Mouse (Mus musculus) limb, embryonic 14.5 days (tissue): ENCODE measurements at regions not wholly inside any gene's neighbourhood (a gene's known extent, or its start where the extent isn't known, plus 50 kb on each side); places are given as distances from the start of the nearest gene placed in this dataset.

Source experiments
- ATAC-seq: fragments of 200-750 bp; cut with Nextera tagmentation; 2 replicates; pipeline ENCODE4 v1.8.0; 2017; ENCODE audit warnings: low read depth, moderate number of reproducible peaks, moderate TSS enrichment; ENCODE audit not compliant: low FRiP score
- DNase-seq: peaks from one replicate; pipeline ENCODE4 v3.0.0-alpha.2; 2015; ENCODE audit warnings: low spot score
- H3K27ac ChIP-seq: fragments of 300-500 bp; sonication (generic); replicated peaks from 2 replicates; pipeline ENCODE4 v1.5.1; 2014; ENCODE audit warnings: low read depth, mild to moderate bottlenecking, low read length, moderate library complexity, mixed read lengths
- H3K27me3 ChIP-seq: fragments of 300-500 bp; sonication (generic); 2 replicates; pipeline ENCODE4 v1.6.1; 2014; ENCODE audit warnings: low read length, mixed read lengths; ENCODE audit not compliant: control insufficient read depth, insufficient read depth
- H3K36me3 ChIP-seq: fragments of 300-500 bp; sonication (generic); 2 replicates; pipeline ENCODE4 v1.6.1; 2014; ENCODE audit warnings: mild to moderate bottlenecking, low read length, moderate library complexity, mixed read lengths; ENCODE audit not compliant: control insufficient read depth, insufficient read depth
- H3K4me1 ChIP-seq: fragments of 300-500 bp; sonication (generic); 2 replicates; pipeline ENCODE4 v1.6.1; 2014; ENCODE audit warnings: antibody characterized with exemption, low read length, mixed read lengths; ENCODE audit not compliant: control insufficient read depth, insufficient read depth
- H3K4me2 ChIP-seq: fragments of 300-500 bp; sonication (generic); replicated peaks from 2 replicates; pipeline ENCODE4 v1.6.1; 2014; ENCODE audit warnings: low read depth, mild to moderate bottlenecking, low read length, moderate library complexity; ENCODE audit not compliant: severe bottlenecking
- H3K4me3 ChIP-seq: fragments of 300-500 bp; sonication (generic); replicated peaks from 2 replicates; pipeline ENCODE4 v1.5.1; 2014; ENCODE audit warnings: low read length
- H3K9ac ChIP-seq: fragments of 300-500 bp; sonication (generic); 2 replicates; pipeline ENCODE4 v1.6.1; 2014; ENCODE audit warnings: mild to moderate bottlenecking, low read depth, low read length, moderate library complexity; ENCODE audit not compliant: severe bottlenecking
- H3K9me3 ChIP-seq: fragments of 300-500 bp; sonication (generic); 2 replicates; pipeline ENCODE4 v1.6.1; 2016; ENCODE audit warnings: low read length; ENCODE audit not compliant: control insufficient read depth
- POLR2A ChIP-seq: fragments of 200-500 bp; IDR thresholded peaks from 2 replicates; pipeline ENCODE4 v1.8.0; 2012; ENCODE audit warnings: inconsistent platforms, mild to moderate bottlenecking, moderate library complexity, borderline replicate concordance; ENCODE audit not compliant: insufficient read depth, insufficient read length; ENCODE audit errors: extremely low read depth
- WGBS: fragments of 180-500 bp; shearing (Covaris S2); extraction: QIAGEN DNeasy Blood & Tissue Kit; methylation state at CpG from one replicate; pipeline ENCODE4 v1.1.7; 2014; 5-methylcytosine and 5-hydroxymethylcytosine counted together

- H3K27me3 ChIP-seq, result no peaks in the 10 kb centered on the region
- H3K4me2 ChIP-seq, result no peak overlapping the region
- TF ChIP-seq POLR2A, result no peak
- ATAC-seq, result peak; percentile 50; the same call in 1 of the 2 replicates
- no peak overlapping the region for H3K27ac ChIP-seq
- WGBS, result 22% methylated on average over 6 of the region's 6 CpGs
- no peak overlapping the region for H3K9ac ChIP-seq
- H3K4me3 ChIP-seq, result no peak overlapping the region
- no peaks in the 10 kb centered on the region for H3K9me3 ChIP-seq
- no peaks in the 10 kb centered on the region for H3K36me3 ChIP-seq
- DNase-seq, result peak; percentile 33
- H3K4me1 ChIP-seq, result peaks cover 13% of the 10 kb centered on the region
Observed at GRCm38 (mm10) chr3:149349731-149350130, 359.4 kb upstream of the Adgrl2 start.

GRCm38 (mm10) chr3:149349211-149349697 is 358.9 kb upstream of the Adgrl2 start:
- 26% methylated on average over 9 of the region's 9 CpGs for WGBS
- peaks cover 18% of the 10 kb centered on the region for H3K4me1 ChIP-seq
- no peak overlapping the region for H3K4me2 ChIP-seq
- H3K36me3 ChIP-seq, result no peaks in the 10 kb centered on the region
- no peak overlapping the region for H3K9ac ChIP-seq
- H3K27ac ChIP-seq, result no peak overlapping the region
- ATAC-seq (peak; percentile 69; the same call in 1 of the 2 replicates), DNase-seq (peak; percentile 56)
- H3K27me3 ChIP-seq, result no peaks in the 10 kb centered on the region
- no peak for TF ChIP-seq POLR2A
- no peaks in the 10 kb centered on the region for H3K9me3 ChIP-seq
- no peak overlapping the region for H3K4me3 ChIP-seq

DNA sequence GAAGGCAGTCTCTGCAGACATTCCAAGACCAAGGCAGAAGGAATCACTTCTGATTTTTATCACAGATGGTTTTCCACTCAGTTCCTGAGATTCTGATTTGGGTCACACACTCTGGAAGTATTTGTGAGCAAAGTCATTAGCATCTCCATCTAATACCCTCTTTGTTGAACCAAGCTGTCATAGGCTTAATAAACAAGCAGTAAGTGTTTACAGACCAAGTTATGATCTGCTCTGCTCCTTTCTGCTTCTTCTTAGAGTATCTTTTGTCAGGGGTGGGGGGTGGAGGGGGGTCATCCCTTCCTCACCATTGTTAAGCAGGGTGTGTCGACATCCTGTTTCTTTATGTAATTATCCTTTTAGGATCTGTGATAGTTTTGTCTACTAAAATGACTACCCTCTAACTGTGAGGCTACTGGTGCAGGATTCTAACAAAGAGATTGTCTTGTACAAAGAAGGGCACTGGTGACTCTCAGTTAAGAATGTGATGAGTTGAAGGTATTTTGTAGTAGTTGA is 358.2 kb upstream of the Adgrl2 start:
- no peak for TF ChIP-seq POLR2A
- no peaks in the 10 kb centered on the region for H3K36me3 ChIP-seq
- ATAC-seq (no peak), DNase-seq (no peak)
- H3K9me3 ChIP-seq, result no peaks in the 10 kb centered on the region
- H3K27me3 ChIP-seq, result no peaks in the 10 kb centered on the region
- H3K4me1 ChIP-seq, result peaks cover 18% of the 10 kb centered on the region
- no peak overlapping the region for H3K4me2 ChIP-seq
- 69% methylated on average over 1 of the region's 1 CpGs for WGBS
- no peak overlapping the region for H3K27ac ChIP-seq
- no peak overlapping the region for H3K4me3 ChIP-seq
- no peak overlapping the region for H3K9ac ChIP-seq

GRCm38 (mm10) chr3:149347241-149347992 is 357.1 kb upstream of the Adgrl2 start:
- no peak for TF ChIP-seq POLR2A
- no peaks in the 10 kb centered on the region for H3K9me3 ChIP-seq
- 35% methylated on average over 6 of the region's 6 CpGs for WGBS
- no peaks in the 10 kb centered on the region for H3K27me3 ChIP-seq
- H3K27ac ChIP-seq, result no peak overlapping the region
- no peak overlapping the region for H3K4me3 ChIP-seq
- no peak overlapping the region for H3K4me2 ChIP-seq
- H3K4me1 ChIP-seq, result peaks cover 18% of the 10 kb centered on the region
- H3K36me3 ChIP-seq, result no peaks in the 10 kb centered on the region
- no peak for ATAC-seq
- peak; percentile 24 for DNase-seq
- H3K9ac ChIP-seq, result no peak overlapping the region

DNA sequence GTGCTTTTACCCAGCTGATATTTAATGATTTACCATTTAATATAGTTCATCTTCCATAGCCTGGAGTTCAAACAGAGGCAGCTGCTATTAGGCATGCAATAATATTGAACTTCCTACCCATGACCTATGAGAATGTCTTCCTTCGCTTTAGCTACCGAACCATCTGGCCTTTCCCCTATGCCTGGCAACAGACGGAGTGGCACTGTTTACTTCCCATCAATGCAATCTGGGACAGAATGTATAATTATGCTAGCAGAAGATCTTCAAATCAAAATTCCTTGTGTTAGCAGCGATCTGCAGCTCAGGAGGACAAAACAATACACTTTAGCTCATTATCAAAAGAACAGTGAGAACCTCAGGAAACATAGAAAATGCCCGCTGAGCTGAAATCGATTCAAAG is 352.2 kb upstream of the Adgrl2 start:
- Histone ChIP-seq H3K27me3 (no peaks in the 10 kb centered on the region), H3K4me2 (no peak overlapping the region), H3K9me3 (no peaks in the 10 kb centered on the region), H3K36me3 (no peaks in the 10 kb centered on the region), H3K4me3 (no peak overlapping the region), H3K9ac (no peak overlapping the region), H3K4me1 (peaks cover 10% of the 10 kb centered on the region), H3K27ac (no peak overlapping the region)
- DNase-seq, result no peak
- WGBS, result 83% methylated on average over 6 of the region's 6 CpGs
- TF ChIP-seq POLR2A, result no peak
- ATAC-seq, result no peak
